Mouse (Mus musculus): ENCODE measurements around the gene Mpg. TPM values are rescaled to one million over a fixed set of nuclear protein-coding genes. Genes with fewer than 3 reads are reported as not detected.

The Mpg gene
- polyA plus RNA-seq, 1 experiment from 2014 or later: 29.6 TPM

- H3K4me3 ChIP-seq (ENCODE audit: low read depth, low read length): no peak overlapping the region
- H3K27ac ChIP-seq (replicated peaks; ENCODE audit: low read depth, low read length): no peak overlapping the region
- no peaks in the 10 kb centered on the region for H3K9me3 ChIP-seq (replicated peaks; ENCODE audit: control insufficient read depth, low read length)
- no peaks in the 10 kb centered on the region for H3K27me3 ChIP-seq (ENCODE audit: control insufficient read depth, insufficient read depth, low read length)
- DNase-seq (ENCODE audit: low spot score): no peak
- no peaks in the 10 kb centered on the region; the same call in 1 of the 2 replicates for H3K36me3 ChIP-seq (replicated peaks; ENCODE audit: control insufficient read depth, insufficient read depth, low read depth, low read length)
- no peak for ATAC-seq (replicated peaks; ENCODE audit: insufficient number of reproducible peaks, low FRiP score, low TSS enrichment, low read depth)
- WGBS: 92% methylated on average over 3 of the region's 3 CpGs
- H3K4me1 ChIP-seq (ENCODE audit: control insufficient read depth, insufficient read depth, low read length): no peaks in the 10 kb centered on the region
- no peak overlapping the region for H3K9ac ChIP-seq (replicated peaks; ENCODE audit: low read length)
- H3K4me2 ChIP-seq (ENCODE audit: low read depth, low read length): no peak overlapping the region
These were observed 38.9 kb downstream of the Mpg start for GRCm38 (mm10) chr11:32265117-32265738.

GRCm38 (mm10) chr11:32266194-32266593, 39.9 kb downstream of the Mpg start:
- Histone ChIP-seq H3K27ac (replicated peaks; ENCODE audit: low read depth, low read length) (no peak overlapping the region), H3K4me3 (ENCODE audit: low read depth, low read length) (no peak overlapping the region), H3K27me3 (ENCODE audit: control insufficient read depth, insufficient read depth, low read length) (no peaks in the 10 kb centered on the region), H3K9ac (replicated peaks; ENCODE audit: low read length) (no peak overlapping the region), H3K9me3 (replicated peaks; ENCODE audit: control insufficient read depth, low read length) (no peaks in the 10 kb centered on the region), H3K4me1 (ENCODE audit: control insufficient read depth, insufficient read depth, low read length) (no peaks in the 10 kb centered on the region), H3K36me3 (replicated peaks; ENCODE audit: control insufficient read depth, insufficient read depth, low read depth, low read length) (no peaks in the 10 kb centered on the region), H3K4me2 (ENCODE audit: low read depth, low read length) (no peak overlapping the region)
- WGBS: 95% methylated on average over 6 of the region's 6 CpGs
- no peak for ATAC-seq (replicated peaks; ENCODE audit: insufficient number of reproducible peaks, low FRiP score, low TSS enrichment, low read depth)
- no peak for DNase-seq (ENCODE audit: low spot score)

- Histone ChIP-seq H3K36me3 (replicated peaks; ENCODE audit: control insufficient read depth, insufficient read depth, low read depth, low read length) (no peaks in the 10 kb centered on the region), H3K9ac (replicated peaks; ENCODE audit: low read length) (peak overlapping the region; percentile 91), H3K9me3 (replicated peaks; ENCODE audit: control insufficient read depth, low read length) (no peaks in the 10 kb centered on the region), H3K27me3 (ENCODE audit: control insufficient read depth, insufficient read depth, low read length) (no peaks in the 10 kb centered on the region), H3K4me3 (ENCODE audit: low read depth, low read length) (peak overlapping the region; percentile 75), H3K27ac (replicated peaks; ENCODE audit: low read depth, low read length) (peak overlapping the region; percentile 91), H3K4me1 (ENCODE audit: control insufficient read depth, insufficient read depth, low read length) (no peaks in the 10 kb centered on the region), H3K4me2 (ENCODE audit: low read depth, low read length) (peak overlapping the region; percentile 61)
- 33% methylated on average over 6 of the region's 6 CpGs for WGBS
- ATAC-seq (replicated peaks; ENCODE audit: insufficient number of reproducible peaks, low FRiP score, low TSS enrichment, low read depth) (no peak), DNase-seq (ENCODE audit: low spot score) (peak; percentile 15)
These were observed 40.5 kb downstream of the Mpg start for GRCm38 (mm10) chr11:32266776-32267175.

GRCm38 (mm10) chr11:32267188-32267884, 41.0 kb downstream of the Mpg start, which contains the start of gene Nprl3:
Gene Nprl3 (minus strand): TSS chr11:32267707.
- Histone ChIP-seq H3K9ac (replicated peaks; ENCODE audit: low read length) (peak within 1 kb of the TSS; percentile 91), H3K9me3 (replicated peaks; ENCODE audit: control insufficient read depth, low read length) (no peaks in the 10 kb centered on the region), H3K4me1 (ENCODE audit: control insufficient read depth, insufficient read depth, low read length) (no peaks in the 10 kb centered on the region), H3K4me2 (ENCODE audit: low read depth, low read length) (peak within 1 kb of the TSS; percentile 61), H3K4me3 (ENCODE audit: low read depth, low read length) (peak within 1 kb of the TSS; percentile 75), H3K36me3 (replicated peaks; ENCODE audit: control insufficient read depth, insufficient read depth, low read depth, low read length) (no peaks in the 10 kb centered on the region), H3K27me3 (ENCODE audit: control insufficient read depth, insufficient read depth, low read length) (no peaks in the 10 kb centered on the region), H3K27ac (replicated peaks; ENCODE audit: low read depth, low read length) (peak within 1 kb of the TSS; percentile 91)
- peak; percentile 96 for DNase-seq (ENCODE audit: low spot score)
- under 1% methylated on average over 54 of the region's 54 CpGs for WGBS
- ATAC-seq (replicated peaks; ENCODE audit: insufficient number of reproducible peaks, low FRiP score, low TSS enrichment, low read depth): peak; percentile 98

GRCm38 (mm10) chr11:32267964-32268363, 41.7 kb downstream of the Mpg start:
- no peaks in the 10 kb centered on the region for H3K27me3 ChIP-seq (ENCODE audit: control insufficient read depth, insufficient read depth, low read length)
- DNase-seq (ENCODE audit: low spot score) (no peak), ATAC-seq (replicated peaks; ENCODE audit: insufficient number of reproducible peaks, low FRiP score, low TSS enrichment, low read depth) (peak; percentile 22)
- peak overlapping the region; percentile 61 for H3K4me2 ChIP-seq (ENCODE audit: low read depth, low read length)
- peak overlapping the region; percentile 75 for H3K4me3 ChIP-seq (ENCODE audit: low read depth, low read length)
- peak overlapping the region; percentile 91 for H3K9ac ChIP-seq (replicated peaks; ENCODE audit: low read length)
- H3K9me3 ChIP-seq (replicated peaks; ENCODE audit: control insufficient read depth, low read length): no peaks in the 10 kb centered on the region
- H3K36me3 ChIP-seq (replicated peaks; ENCODE audit: control insufficient read depth, insufficient read depth, low read depth, low read length): no peaks in the 10 kb centered on the region
- no peaks in the 10 kb centered on the region for H3K4me1 ChIP-seq (ENCODE audit: control insufficient read depth, insufficient read depth, low read length)
- 23% methylated on average over 5 of the region's 5 CpGs for WGBS
- H3K27ac ChIP-seq (replicated peaks; ENCODE audit: low read depth, low read length): 0 out of 2 replicates have a peak overlapping the region, but pooled peaks have one; percentile 91

- WGBS: 84% methylated on average over 5 of the region's 5 CpGs
- ATAC-seq (replicated peaks; ENCODE audit: insufficient number of reproducible peaks, low FRiP score, low TSS enrichment, low read depth): no peak
These were observed 42.6 kb downstream of the Mpg start for GRCm38 (mm10) chr11:32268952-32269351.

GRCm38 (mm10) chr11:32271178-32271577, 44.9 kb downstream of the Mpg start:
- ATAC-seq (replicated peaks; ENCODE audit: insufficient number of reproducible peaks, low FRiP score, low TSS enrichment, low read depth) (no peak), DNase-seq (ENCODE audit: low spot score) (no peak)
- Histone ChIP-seq H3K27me3 (ENCODE audit: control insufficient read depth, insufficient read depth, low read length) (no peaks in the 10 kb centered on the region), H3K36me3 (replicated peaks; ENCODE audit: control insufficient read depth, insufficient read depth, low read depth, low read length) (no peaks in the 10 kb centered on the region), H3K4me2 (ENCODE audit: low read depth, low read length) (no peak overlapping the region), H3K4me1 (ENCODE audit: control insufficient read depth, insufficient read depth, low read length) (no peaks in the 10 kb centered on the region), H3K9ac (replicated peaks; ENCODE audit: low read length) (no peak overlapping the region), H3K4me3 (ENCODE audit: low read depth, low read length) (no peak overlapping the region), H3K9me3 (replicated peaks; ENCODE audit: control insufficient read depth, low read length) (no peaks in the 10 kb centered on the region), H3K27ac (replicated peaks; ENCODE audit: low read depth, low read length) (no peak overlapping the region)
- 51% methylated on average over 4 of the region's 4 CpGs for WGBS

More at GRCm38 (mm10) chr11:32268952-32269351, 42.6 kb downstream of the Mpg start:
- Histone ChIP-seq H3K9me3 (replicated peaks; ENCODE audit: control insufficient read depth, low read length) (no peaks in the 10 kb centered on the region), H3K4me2 (ENCODE audit: low read depth, low read length) (no peak overlapping the region), H3K9ac (replicated peaks; ENCODE audit: low read length) (no peak overlapping the region), H3K36me3 (replicated peaks; ENCODE audit: control insufficient read depth, insufficient read depth, low read depth, low read length) (no peaks in the 10 kb centered on the region), H3K4me3 (ENCODE audit: low read depth, low read length) (no peak overlapping the region), H3K27me3 (ENCODE audit: control insufficient read depth, insufficient read depth, low read length) (no peaks in the 10 kb centered on the region), H3K27ac (replicated peaks; ENCODE audit: low read depth, low read length) (no peak overlapping the region), H3K4me1 (ENCODE audit: control insufficient read depth, insufficient read depth, low read length) (no peaks in the 10 kb centered on the region)
- no peak for DNase-seq (ENCODE audit: low spot score)

GRCm38 (mm10) chr11:32276347-32276746, 50.0 kb downstream of the Mpg start, which contains the start of gene Hba-x:
Gene Hba-x (plus strand): TSS chr11:32276400.
- Histone ChIP-seq H3K27me3 (ENCODE audit: control insufficient read depth, insufficient read depth, low read length) (no peaks in the 10 kb centered on the region), H3K9ac (replicated peaks; ENCODE audit: low read length) (no peak within 1 kb of the TSS), H3K4me2 (ENCODE audit: low read depth, low read length) (no peak within 1 kb of the TSS), H3K27ac (replicated peaks; ENCODE audit: low read depth, low read length) (no peak within 1 kb of the TSS), H3K4me1 (ENCODE audit: control insufficient read depth, insufficient read depth, low read length) (no peaks in the 10 kb centered on the region), H3K4me3 (ENCODE audit: low read depth, low read length) (no peak within 1 kb of the TSS), H3K9me3 (replicated peaks; ENCODE audit: control insufficient read depth, low read length) (no peaks in the 10 kb centered on the region), H3K36me3 (replicated peaks; ENCODE audit: control insufficient read depth, insufficient read depth, low read depth, low read length) (no peaks in the 10 kb centered on the region)
- no peak for DNase-seq (ENCODE audit: low spot score)
- no peak for ATAC-seq (replicated peaks; ENCODE audit: insufficient number of reproducible peaks, low FRiP score, low TSS enrichment, low read depth)
- 71% methylated on average over 3 of the region's 3 CpGs for WGBS
